Mouse (Mus musculus): Measurements from ENCODE around the gene Hddc3. TPM values are rescaled to one million over a fixed set of nuclear protein-coding genes. Genes with fewer than 3 reads are reported as not detected.
A peak's percentile ranks its signal among the peaks of the same experiment; 100 is the strongest.
"Not testable (repeated sequence)": the region's sequence is repeated elsewhere in the genome, so short reads cannot be mapped to it uniquely, and the experiment has no call there.

Gene Hddc3
- total and polyA plus RNA-seq, 2 experiments from 2014 or later = 16.8 to 36.7 TPM

DNA sequence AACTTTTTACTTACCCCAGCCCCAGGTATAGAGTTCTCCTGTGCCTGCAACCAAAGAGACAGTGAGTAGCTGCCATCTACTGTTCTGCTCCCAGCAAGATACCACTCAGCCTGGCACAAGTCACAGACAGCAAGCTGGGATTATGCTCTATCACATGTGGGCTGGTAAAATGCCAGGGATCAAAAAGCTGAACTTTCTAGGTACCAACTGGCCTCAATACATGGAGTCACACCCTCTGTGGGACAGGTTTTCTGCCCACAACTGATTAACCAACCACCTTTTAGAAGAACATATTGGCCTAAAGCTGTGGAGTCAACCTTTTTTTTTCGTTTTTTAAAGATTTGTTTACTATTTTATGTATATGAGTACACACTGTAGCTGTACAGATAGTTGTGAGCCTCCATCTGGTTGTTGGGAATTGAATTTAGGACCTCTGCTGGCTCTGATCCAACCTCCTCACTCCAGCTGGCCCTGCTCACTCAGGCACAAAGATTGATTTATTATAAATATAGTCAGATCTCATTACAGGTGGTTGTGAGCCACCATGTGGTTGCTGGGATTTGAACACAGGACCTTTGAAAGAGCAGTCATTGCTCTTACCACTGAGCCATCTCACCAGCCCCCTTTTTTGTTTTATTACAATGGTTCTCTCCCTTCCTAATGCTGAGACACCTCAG is 25.3 kb upstream of the Hddc3 start:
- ATAC-seq (ENCODE audit: low FRiP score) (no peak), DNase-seq (ENCODE audit: low spot score) (no peak)
- H3K27me3 ChIP-seq (ENCODE audit: insufficient read depth, low read length) = no peaks in the 10 kb centered on the region
- TF ChIP-seq CTCF (IDR thresholded peaks at IDR 0.05) = no peak
- H3K4me2 ChIP-seq (ENCODE audit: low read depth, low read length, poor library complexity, severe bottlenecking) = no peak overlapping the region
- H3K36me3 ChIP-seq (ENCODE audit: insufficient read depth, low read length) = peaks cover 39% of the 10 kb centered on the region
- H3K4me1 ChIP-seq (ENCODE audit: insufficient read depth, low read length) = no peaks in the 10 kb centered on the region
- WGBS = 77% methylated on average over 1 of the region's 1 CpGs
- H3K9me3 ChIP-seq (ENCODE audit: low read length) = no peaks in the 10 kb centered on the region
- no peak overlapping the region for H3K27ac ChIP-seq (ENCODE audit: low read depth, low read length)
- H3K4me3 ChIP-seq (ENCODE audit: low read depth, low read length) = no peak overlapping the region
- no peak overlapping the region for H3K9ac ChIP-seq (replicated peaks; ENCODE audit: low read length, poor library complexity, severe bottlenecking)

DNA sequence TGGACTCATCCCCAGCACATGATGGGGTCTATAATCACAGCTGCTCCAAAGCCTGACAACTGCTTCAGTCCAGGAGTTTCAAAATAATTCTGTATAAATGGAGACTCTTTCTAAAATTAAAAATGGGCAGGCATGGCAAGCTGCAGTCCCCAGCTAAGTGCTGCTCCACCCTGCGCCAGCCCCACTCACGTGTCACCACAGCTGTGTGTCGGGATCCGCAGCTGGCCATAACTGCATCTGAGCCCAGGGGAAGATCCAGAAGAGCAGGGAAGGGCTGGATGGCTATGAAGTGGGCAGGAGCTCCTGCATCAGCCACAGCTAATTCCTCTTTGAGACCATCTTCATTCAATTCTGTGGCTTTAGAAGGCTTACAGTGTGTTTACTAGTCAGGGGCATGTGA is 24.2 kb upstream of the Hddc3 start:
- no peak overlapping the region for H3K4me2 ChIP-seq (ENCODE audit: low read depth, low read length, poor library complexity, severe bottlenecking)
- WGBS = 88% methylated on average over 4 of the region's 4 CpGs
- no peak for ATAC-seq (ENCODE audit: low FRiP score)
- no peak overlapping the region for H3K4me3 ChIP-seq (ENCODE audit: low read depth, low read length)
- no peak overlapping the region for H3K27ac ChIP-seq (ENCODE audit: low read depth, low read length)
- no peak for TF ChIP-seq CTCF (IDR thresholded peaks at IDR 0.05)
- DNase-seq (ENCODE audit: low spot score) = no peak
- peaks cover 7% of the 10 kb centered on the region for H3K4me1 ChIP-seq (ENCODE audit: insufficient read depth, low read length)
- H3K36me3 ChIP-seq (ENCODE audit: insufficient read depth, low read length) = peaks cover 34% of the 10 kb centered on the region
- no peaks in the 10 kb centered on the region for H3K9me3 ChIP-seq (ENCODE audit: low read length)
- H3K27me3 ChIP-seq (ENCODE audit: insufficient read depth, low read length) = no peaks in the 10 kb centered on the region
- H3K9ac ChIP-seq (replicated peaks; ENCODE audit: low read length, poor library complexity, severe bottlenecking) = no peak overlapping the region

DNA sequence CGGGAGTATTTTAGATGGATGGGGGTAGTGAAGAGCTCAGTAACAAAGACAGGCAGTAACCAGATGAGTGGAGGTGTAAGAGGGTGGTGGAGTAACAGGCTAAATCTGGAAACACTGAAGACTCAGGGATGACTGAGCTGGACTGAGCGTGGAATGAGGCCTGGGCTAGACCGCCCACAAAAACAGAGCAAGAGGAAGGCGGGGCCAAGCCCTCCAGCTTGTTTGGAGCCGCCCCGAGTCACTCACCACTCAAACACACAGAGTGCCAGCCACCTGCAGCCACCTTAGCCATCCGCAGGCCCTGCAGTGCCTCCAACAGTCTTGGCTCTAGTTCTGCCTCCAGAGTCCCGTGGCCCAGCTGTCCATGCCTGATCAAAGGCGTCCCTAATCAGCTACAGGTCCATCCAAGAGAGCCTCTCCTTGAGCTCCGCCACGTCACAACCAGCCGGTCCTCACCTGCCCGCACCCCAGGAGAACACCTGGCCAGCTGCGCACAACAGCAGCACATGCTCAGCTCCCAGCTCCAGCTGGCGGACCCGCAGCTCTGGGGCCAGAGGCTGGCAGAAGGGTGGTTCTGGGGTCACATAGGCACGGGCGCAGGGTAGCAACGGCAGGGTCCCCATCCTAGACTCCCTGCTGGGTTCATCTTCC is 22.9 kb upstream of the Hddc3 start:
- no peak for ATAC-seq (ENCODE audit: low FRiP score)
- no peak overlapping the region for H3K4me2 ChIP-seq (ENCODE audit: low read depth, low read length, poor library complexity, severe bottlenecking)
- H3K27ac ChIP-seq (ENCODE audit: low read depth, low read length) = no peak overlapping the region
- no peak overlapping the region for H3K4me3 ChIP-seq (ENCODE audit: low read depth, low read length)
- H3K9me3 ChIP-seq (ENCODE audit: low read length) = no peaks in the 10 kb centered on the region
- H3K27me3 ChIP-seq (ENCODE audit: insufficient read depth, low read length) = no peaks in the 10 kb centered on the region
- TF ChIP-seq CTCF (IDR thresholded peaks at IDR 0.05) = no peak
- no peak for DNase-seq (ENCODE audit: low spot score)
- H3K36me3 ChIP-seq (ENCODE audit: insufficient read depth, low read length) = peaks cover 28% of the 10 kb centered on the region
- WGBS = 87% methylated on average over 19 of the region's 19 CpGs
- peaks cover 7% of the 10 kb centered on the region for H3K4me1 ChIP-seq (ENCODE audit: insufficient read depth, low read length)
- no peak overlapping the region for H3K9ac ChIP-seq (replicated peaks; ENCODE audit: low read length, poor library complexity, severe bottlenecking)

DNA sequence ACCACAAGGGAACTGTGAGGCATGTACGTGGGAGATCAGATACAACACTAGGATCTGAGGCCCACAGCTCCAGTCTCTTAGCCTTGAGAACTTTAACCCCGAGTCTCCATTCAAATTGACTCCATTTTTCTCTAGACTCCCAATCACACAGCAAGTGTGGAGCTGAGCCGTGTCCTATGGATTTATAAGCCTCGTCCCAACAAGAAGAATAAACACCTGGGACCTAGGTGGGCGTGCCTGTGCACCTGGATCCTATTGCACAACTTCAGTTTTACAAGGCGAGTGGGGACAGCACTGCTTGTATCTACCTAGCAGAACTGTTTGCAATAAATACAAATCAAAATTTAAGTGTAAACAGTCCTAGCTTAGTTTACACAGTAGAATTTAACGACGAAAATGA is 19.6 kb upstream of the Hddc3 start:
- ATAC-seq (ENCODE audit: low FRiP score) (no peak), DNase-seq (ENCODE audit: low spot score) (no peak)
- Histone ChIP-seq H3K4me1 (ENCODE audit: insufficient read depth, low read length) (peaks cover 7% of the 10 kb centered on the region), H3K9ac (replicated peaks; ENCODE audit: low read length, poor library complexity, severe bottlenecking) (peak overlapping the region; percentile 62), H3K27me3 (ENCODE audit: insufficient read depth, low read length) (no peaks in the 10 kb centered on the region), H3K4me2 (ENCODE audit: low read depth, low read length, poor library complexity, severe bottlenecking) (peak overlapping the region; percentile 74), H3K9me3 (ENCODE audit: low read length) (no peaks in the 10 kb centered on the region), H3K4me3 (ENCODE audit: low read depth, low read length) (peak overlapping the region; percentile 50), H3K27ac (ENCODE audit: low read depth, low read length) (peak overlapping the region; percentile 93; the same call in 1 of the 2 replicates), H3K36me3 (ENCODE audit: insufficient read depth, low read length) (peaks cover 45% of the 10 kb centered on the region)
- 19% methylated on average over 8 of the region's 8 CpGs for WGBS
- TF ChIP-seq CTCF (IDR thresholded peaks at IDR 0.05) = no peak

DNA sequence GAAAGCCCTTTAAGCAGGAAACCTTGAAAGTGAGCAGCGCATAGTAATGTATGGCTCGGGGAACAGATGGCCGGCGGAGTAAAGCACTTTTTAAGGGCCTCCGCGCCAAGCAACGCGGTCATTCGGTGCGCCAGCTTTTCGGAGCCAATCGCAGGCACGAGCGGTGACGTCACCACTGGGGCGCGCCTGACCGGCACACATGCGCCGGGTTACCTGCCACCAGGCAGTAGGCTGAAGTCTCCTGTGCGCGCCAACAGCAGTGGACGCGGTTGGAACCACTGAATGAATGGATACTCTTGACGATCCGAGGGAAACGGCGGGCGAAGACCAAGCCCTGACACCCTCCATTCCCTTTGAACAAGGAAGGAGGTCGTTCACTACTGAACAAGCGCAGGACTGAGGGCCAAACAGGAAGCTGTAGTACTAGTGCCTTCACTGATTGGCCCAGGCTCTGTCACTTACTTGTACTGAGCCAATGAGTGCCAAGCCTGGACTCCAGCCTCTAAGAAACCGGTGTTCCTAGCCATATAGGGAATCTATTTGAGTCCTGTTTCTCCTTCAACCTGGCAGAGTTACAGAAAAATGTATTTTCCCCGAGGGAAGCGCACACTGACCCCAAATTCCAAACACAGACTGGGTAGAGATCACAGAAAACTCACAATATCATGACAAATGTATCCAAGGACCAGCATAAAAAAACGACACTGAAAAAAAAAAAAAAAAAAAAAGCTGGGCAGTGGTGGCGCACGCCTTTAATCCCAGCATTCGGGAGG is 18.7 kb upstream of the Hddc3 start, which contains the start of gene Rccd1:
Gene Rccd1 (minus strand): TSS at position 412 of the 773 bp plus-strand sequence.
- Histone ChIP-seq H3K36me3 (ENCODE audit: insufficient read depth, low read length) (peaks cover 46% of the 10 kb centered on the region), H3K4me3 (ENCODE audit: low read depth, low read length) (peak within 1 kb of the TSS; percentile 50), H3K9me3 (ENCODE audit: low read length) (no peaks in the 10 kb centered on the region), H3K4me2 (ENCODE audit: low read depth, low read length, poor library complexity, severe bottlenecking) (peak within 1 kb of the TSS; percentile 74), H3K27me3 (ENCODE audit: insufficient read depth, low read length) (no peaks in the 10 kb centered on the region), H3K9ac (replicated peaks; ENCODE audit: low read length, poor library complexity, severe bottlenecking) (peak within 1 kb of the TSS; percentile 62), H3K27ac (ENCODE audit: low read depth, low read length) (peak within 1 kb of the TSS; percentile 93), H3K4me1 (ENCODE audit: insufficient read depth, low read length) (peaks cover 7% of the 10 kb centered on the region)
- WGBS = 2% methylated on average over 38 of the region's 38 CpGs
- ATAC-seq (ENCODE audit: low FRiP score) = peak; percentile 99
- TF ChIP-seq CTCF (IDR thresholded peaks at IDR 0.05) = no peak
- peak; percentile 99 for DNase-seq (ENCODE audit: low spot score)

DNA sequence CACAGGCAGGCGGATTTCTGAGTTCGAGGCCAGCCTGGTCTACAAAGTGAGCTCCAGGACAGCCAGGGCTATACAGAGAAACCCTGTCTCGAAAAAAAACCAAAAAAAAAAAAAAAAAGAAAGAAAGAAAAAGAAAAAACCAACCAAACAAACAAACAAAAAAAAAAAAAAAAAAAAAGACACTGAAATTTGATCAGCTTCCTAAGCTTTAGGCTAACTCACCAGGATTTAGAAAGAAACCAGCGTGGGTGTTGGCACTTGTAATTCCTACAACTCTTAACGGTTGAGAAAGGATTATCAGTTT is 18.1 kb upstream of the Hddc3 start:
- DNase-seq (ENCODE audit: low spot score); ATAC-seq (ENCODE audit: low FRiP score); H3K9ac ChIP-seq (replicated peaks; ENCODE audit: low read length, poor library complexity, severe bottlenecking); H3K9me3 ChIP-seq (ENCODE audit: low read length); H3K27ac ChIP-seq (ENCODE audit: low read depth, low read length); H3K27me3 ChIP-seq (ENCODE audit: insufficient read depth, low read length); H3K4me1 ChIP-seq (ENCODE audit: insufficient read depth, low read length); H3K4me2 ChIP-seq (ENCODE audit: low read depth, low read length, poor library complexity, severe bottlenecking); H3K4me3 ChIP-seq (ENCODE audit: low read depth, low read length): not testable (repeated sequence)
- peaks cover 52% of the 10 kb centered on the region for H3K36me3 ChIP-seq (ENCODE audit: insufficient read depth, low read length)
- 41% methylated on average over 4 of the region's 5 CpGs for WGBS
